Mouse (Mus musculus) stomach, embryonic 14.5 days (tissue): ENCODE data around the gene Tor2a. TPM values are rescaled to one million over a fixed set of nuclear protein-coding genes. Genes with fewer than 3 reads are reported as not detected.

Experiments
- ATAC-seq: fragments of 200-750 bp; cut with Nextera tagmentation; 2 replicates; pipeline ENCODE4 v1.8.0; 2017; ENCODE audit warnings: low read depth, moderate TSS enrichment; ENCODE audit not compliant: insufficient number of reproducible peaks, insufficient read depth, low FRiP score
- H3K27ac ChIP-seq: fragments of 300-500 bp; sonication (generic); 2 replicates; pipeline ENCODE4 v1.5.1; 2014; ENCODE audit warnings: mild to moderate bottlenecking, low read length, moderate library complexity, mixed read lengths
- H3K27me3 ChIP-seq: fragments of 300-500 bp; sonication (generic); 2 replicates; pipeline ENCODE4 v1.6.1; 2014; ENCODE audit warnings: low read length, control low read depth, mixed read lengths; ENCODE audit not compliant: control insufficient read depth, insufficient read depth
- H3K36me3 ChIP-seq: fragments of 300-500 bp; sonication (generic); 2 replicates; pipeline ENCODE4 v1.6.1; 2014; ENCODE audit warnings: mild to moderate bottlenecking, control low read depth, low read length, moderate library complexity, mixed read lengths; ENCODE audit not compliant: control insufficient read depth, insufficient read depth
- H3K4me1 ChIP-seq: fragments of 300-500 bp; sonication (generic); 2 replicates; pipeline ENCODE4 v1.6.1; 2014; ENCODE audit warnings: low read length, control low read depth, mixed read lengths; ENCODE audit not compliant: control insufficient read depth, insufficient read depth
- H3K4me2 ChIP-seq: fragments of 300-500 bp; sonication (generic); replicated peaks from 2 replicates; pipeline ENCODE4 v1.6.1; 2014; ENCODE audit warnings: low read depth, low read length, control low read depth
- H3K4me3 ChIP-seq: fragments of 300-500 bp; sonication (generic); 2 replicates; pipeline ENCODE4 v1.5.1; 2014; ENCODE audit warnings: low read depth, low read length, control low read depth
- H3K9ac ChIP-seq: fragments of 300-500 bp; sonication (generic); replicated peaks from 2 replicates; pipeline ENCODE4 v1.6.1; 2014; ENCODE audit warnings: low read depth, mild to moderate bottlenecking, control low read depth, low read length, moderate library complexity, mixed read lengths
- H3K9me3 ChIP-seq: fragments of 300-500 bp; sonication (generic); 2 replicates; pipeline ENCODE4 v1.6.1; 2016; ENCODE audit warnings: low read depth, low read length, control low read depth; ENCODE audit not compliant: control insufficient read depth
- WGBS: fragments of 180-500 bp; shearing (Covaris S2); extraction: QIAGEN DNeasy Blood & Tissue Kit; methylation state at CpG from one replicate; pipeline ENCODE4 v1.1.7; 2014; 5-methylcytosine and 5-hydroxymethylcytosine counted together
- polyA plus RNA-seq: library from polyadenylated mRNA; unstranded; fragments of >200 nt; fragmentation: Nextera tagmentation; extraction: Ambion mirVana; gene quantifications from 2 replicates; pipeline ENCODE4 v1.2.1, GENCODE M21; 2014

Tor2a gene
- 71.3 and 75.7 TPM in 2 replicates for polyA plus RNA-seq

DNA sequence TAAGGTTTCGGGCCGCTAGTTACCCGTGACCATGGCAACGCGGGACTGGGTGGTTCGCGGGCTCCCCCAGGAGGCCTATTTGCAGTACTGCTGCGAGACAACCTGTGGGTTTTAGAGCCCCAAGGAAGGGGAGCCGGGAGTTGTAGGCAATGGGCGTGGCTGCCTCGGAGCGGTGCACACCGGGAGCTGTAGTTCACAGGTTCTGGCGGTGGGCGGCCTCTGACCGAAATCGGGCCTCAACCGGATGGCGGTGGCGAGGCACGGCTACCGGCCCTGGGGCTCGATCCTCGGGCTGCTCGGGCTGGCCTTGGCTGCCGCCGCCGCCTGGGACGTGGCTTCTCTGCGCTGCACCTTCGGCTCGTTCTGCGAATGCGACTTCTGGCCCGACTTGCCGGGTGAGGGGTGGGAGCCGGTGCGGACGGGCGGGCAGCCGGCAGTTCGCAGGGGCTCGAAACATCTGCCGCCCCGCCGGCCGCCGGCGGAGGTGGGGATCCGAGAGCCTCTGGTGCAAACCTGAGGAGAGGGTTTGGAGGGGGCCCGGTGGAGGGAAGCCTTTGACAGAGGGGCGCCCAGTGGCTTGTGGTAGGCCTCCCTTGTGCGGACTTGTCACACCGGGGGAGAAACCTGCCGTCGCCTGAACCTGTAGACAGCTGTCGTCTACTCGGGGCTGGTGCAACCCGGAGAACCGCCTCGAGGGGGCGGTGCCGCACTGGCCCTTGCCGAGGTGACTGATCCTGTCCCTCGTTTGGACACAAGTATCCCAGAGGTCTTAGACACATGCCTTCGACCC lies at the start of gene Tor2a:
TSS of gene Tor2a (plus strand) at position 179 of the 790 bp plus-strand sequence.
- Histone ChIP-seq H3K4me3 (peak within 1 kb of the TSS; percentile 66), H3K4me2 (peak within 1 kb of the TSS; percentile 38), H3K27me3 (no peaks in the 10 kb centered on the region), H3K4me1 (0 out of 2 replicates have a peak, but pooled peaks cover 1% of the 10 kb centered on the region), H3K27ac (peak within 1 kb of the TSS; percentile 84), H3K9ac (peak within 1 kb of the TSS; percentile 45), H3K36me3 (peaks cover 18% of the 10 kb centered on the region), H3K9me3 (no peaks in the 10 kb centered on the region)
- under 1% methylated on average over 66 of the region's 66 CpGs for WGBS
- ATAC-seq, result peak; percentile 95

DNA sequence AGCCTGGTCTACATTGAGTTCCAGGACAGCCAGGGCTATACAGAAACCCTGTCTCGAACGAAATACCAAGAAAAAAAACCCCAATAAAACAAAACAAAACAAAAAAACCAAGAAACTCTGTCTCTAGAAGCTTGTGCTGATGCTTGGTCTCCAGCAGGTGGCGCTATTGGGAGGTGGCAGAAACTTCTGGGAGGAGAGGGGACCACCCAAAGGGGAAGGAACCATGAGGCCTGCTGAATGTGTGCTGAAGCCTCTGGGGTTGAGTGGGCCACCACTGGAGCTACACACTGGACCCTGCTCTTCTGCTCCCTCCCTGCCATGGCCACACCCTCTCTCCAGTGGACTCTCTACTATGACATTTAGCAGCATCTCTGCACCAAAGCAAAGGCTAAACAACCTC lies 48.4 kb upstream of the Tor2a start:
- H3K36me3 ChIP-seq, result peaks cover 53% of the 10 kb centered on the region
- H3K9ac ChIP-seq, result no peak overlapping the region
- H3K4me2 ChIP-seq, result no peak overlapping the region
- no peaks in the 10 kb centered on the region for H3K27me3 ChIP-seq
- WGBS, result 41% methylated on average over 3 of the region's 3 CpGs
- no peaks in the 10 kb centered on the region for H3K9me3 ChIP-seq
- no peak overlapping the region for H3K4me3 ChIP-seq
- H3K4me1 ChIP-seq, result peaks cover 6% of the 10 kb centered on the region
- no peak overlapping the region for H3K27ac ChIP-seq
- ATAC-seq, result no peak

DNA sequence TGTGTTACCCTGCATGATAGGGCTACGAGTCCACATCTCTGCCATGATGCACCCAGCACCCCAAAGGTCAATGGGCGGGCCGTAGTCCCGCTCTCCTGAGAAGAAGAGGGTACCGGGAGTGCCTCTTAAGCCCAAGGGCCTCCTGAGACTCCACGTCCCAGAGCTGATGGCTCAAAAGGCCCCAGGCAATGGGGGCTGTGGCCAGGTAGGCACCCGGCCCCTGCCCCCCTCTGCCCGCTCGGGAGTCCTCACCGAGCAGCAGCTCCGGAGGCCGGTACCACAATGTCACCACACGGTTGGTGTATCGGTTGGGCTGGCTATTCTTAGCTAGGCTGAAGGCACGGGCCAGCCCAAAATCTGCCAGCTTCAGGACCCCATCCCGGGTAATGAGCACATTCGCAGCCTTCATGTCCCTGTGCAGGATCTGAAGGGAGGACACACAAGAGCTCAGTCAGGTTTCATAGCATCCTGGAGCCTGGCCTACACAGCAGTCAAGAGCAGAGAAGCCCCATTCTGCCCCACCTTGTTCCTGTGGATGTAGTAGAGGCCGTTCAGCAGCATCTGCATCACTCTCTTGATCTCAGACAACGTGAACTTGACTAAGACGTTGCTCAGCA lies 47.4 kb upstream of the Tor2a start:
- Histone ChIP-seq H3K27me3 (no peaks in the 10 kb centered on the region), H3K9ac (no peak overlapping the region), H3K9me3 (no peaks in the 10 kb centered on the region), H3K4me2 (no peak overlapping the region), H3K36me3 (peaks cover 50% of the 10 kb centered on the region), H3K27ac (no peak overlapping the region), H3K4me3 (no peak overlapping the region), H3K4me1 (peaks cover 16% of the 10 kb centered on the region)
- WGBS, result 94% methylated on average over 20 of the region's 20 CpGs
- ATAC-seq, result no peak

DNA sequence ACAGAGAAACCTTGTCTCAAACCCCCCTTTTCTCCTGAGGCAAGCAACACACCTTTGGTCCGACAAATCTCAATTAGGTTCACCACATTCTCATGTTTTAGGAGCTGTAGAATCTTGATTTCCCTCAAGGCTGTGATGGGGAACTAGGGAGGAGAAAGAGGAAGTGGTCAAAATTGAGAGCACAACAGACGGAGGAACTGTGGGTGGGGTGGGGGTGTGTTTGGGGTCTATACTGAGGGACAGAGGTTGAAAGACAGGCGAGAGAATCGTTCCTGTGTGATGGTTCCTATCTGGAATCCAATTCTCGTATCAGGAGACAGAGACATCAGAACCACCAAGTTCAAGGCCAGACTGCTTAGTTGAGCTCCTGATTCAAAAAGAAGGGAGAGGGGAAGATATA lies 46.6 kb upstream of the Tor2a start:
- 83% methylated on average over 5 of the region's 5 CpGs for WGBS
- Histone ChIP-seq H3K4me3 (no peak overlapping the region), H3K27ac (no peak overlapping the region), H3K9me3 (no peaks in the 10 kb centered on the region), H3K27me3 (no peaks in the 10 kb centered on the region), H3K4me1 (peaks cover 18% of the 10 kb centered on the region), H3K36me3 (peaks cover 43% of the 10 kb centered on the region), H3K9ac (no peak overlapping the region), H3K4me2 (no peak overlapping the region)
- ATAC-seq, result no peak

DNA sequence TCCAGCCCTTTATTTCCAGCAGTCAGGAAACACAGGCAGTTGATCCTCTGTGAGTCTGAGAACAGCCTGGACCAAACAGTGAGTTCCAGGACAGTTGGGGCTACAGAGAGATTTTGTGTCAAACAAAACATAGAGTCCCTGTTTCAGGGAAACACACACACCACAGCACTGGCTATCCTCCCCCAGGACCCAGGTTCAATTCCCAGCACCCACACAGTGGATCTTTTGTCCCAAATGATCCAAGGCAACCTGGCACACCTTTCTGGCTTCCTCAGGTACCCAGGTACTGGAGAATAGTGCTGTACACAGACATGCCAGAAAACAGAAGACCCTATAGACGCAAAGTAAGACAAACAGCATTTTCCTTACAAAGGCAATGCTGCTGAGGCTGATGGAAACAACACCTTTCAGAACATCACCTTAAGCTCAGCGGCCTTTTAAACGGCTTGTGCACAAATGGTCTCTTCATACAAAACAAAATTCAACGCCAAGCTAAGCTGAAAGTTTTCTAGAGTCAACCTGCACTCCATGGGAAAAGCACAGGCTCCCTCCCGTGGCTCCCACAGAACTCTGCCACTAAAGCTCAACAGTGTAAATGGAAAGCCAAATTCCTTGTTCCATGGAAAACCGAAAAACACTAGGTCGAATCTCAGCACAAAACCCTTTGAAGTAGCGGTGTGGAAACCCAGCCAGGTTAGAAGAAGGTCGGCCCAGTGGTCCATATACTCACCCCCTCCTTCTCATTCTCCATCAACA lies 45.6 kb upstream of the Tor2a start:
- WGBS, result 25% methylated on average over 9 of the region's 9 CpGs
- no peaks in the 10 kb centered on the region for H3K27me3 ChIP-seq
- peak overlapping the region; percentile 80 for H3K4me3 ChIP-seq
- ATAC-seq, result no peak
- H3K36me3 ChIP-seq, result peaks cover 32% of the 10 kb centered on the region
- peak overlapping the region; percentile 98; the same call in 1 of the 2 replicates for H3K27ac ChIP-seq
- no peaks in the 10 kb centered on the region for H3K9me3 ChIP-seq
- H3K4me2 ChIP-seq, result peak overlapping the region; percentile 52
- H3K9ac ChIP-seq, result peak overlapping the region; percentile 72
- peaks cover 18% of the 10 kb centered on the region for H3K4me1 ChIP-seq

DNA sequence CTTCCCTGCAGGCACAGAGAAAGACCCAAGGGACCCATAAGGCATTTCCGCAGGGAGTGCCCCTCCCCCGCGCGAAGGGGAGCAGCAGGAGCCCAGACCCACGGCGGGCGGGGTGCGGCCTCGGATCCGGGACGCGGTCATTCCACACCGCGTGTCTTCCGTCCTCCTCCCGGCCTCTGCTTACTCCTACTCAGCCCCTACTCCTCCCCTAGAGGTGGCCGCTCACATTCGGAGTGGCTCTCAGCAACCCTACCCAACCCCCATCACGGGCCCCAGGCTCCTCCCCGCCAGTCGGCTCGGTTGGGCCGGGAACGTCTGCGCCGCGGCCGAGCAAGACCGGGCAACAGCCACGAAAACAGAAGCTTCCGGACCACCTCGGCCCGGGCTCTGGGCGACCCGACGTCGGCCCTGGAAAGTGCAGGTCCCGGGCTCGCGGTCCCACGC lies 44.9 kb upstream of the Tor2a start:
- Histone ChIP-seq H3K9ac (peak overlapping the region; percentile 72), H3K4me3 (peak overlapping the region; percentile 80), H3K36me3 (peaks cover 26% of the 10 kb centered on the region), H3K27ac (peak overlapping the region; percentile 98), H3K27me3 (no peaks in the 10 kb centered on the region), H3K4me1 (peaks cover 18% of the 10 kb centered on the region), H3K4me2 (peak overlapping the region; percentile 52), H3K9me3 (no peaks in the 10 kb centered on the region)
- 1% methylated on average over 41 of the region's 41 CpGs for WGBS
- ATAC-seq, result peak; percentile 59; the same call in 1 of the 2 replicates

DNA sequence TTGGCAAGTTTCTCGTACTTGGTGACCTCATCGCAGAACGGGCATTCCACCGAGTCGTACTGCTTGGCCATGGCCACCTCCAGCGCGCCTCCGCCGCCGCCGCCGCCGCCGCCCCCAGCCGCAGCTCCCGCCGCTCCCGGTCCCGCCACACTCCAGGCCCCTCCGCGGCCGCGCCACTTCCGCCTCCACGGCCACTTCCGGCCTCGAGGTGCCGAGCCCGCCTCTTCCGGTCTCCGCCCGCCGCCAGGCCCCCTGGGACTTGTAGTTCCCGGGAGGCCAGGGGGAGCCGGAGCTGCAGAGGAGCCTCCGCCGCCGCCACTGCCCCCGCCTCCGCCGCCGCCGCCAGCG lies 44.5 kb upstream of the Tor2a start:
- Histone ChIP-seq H3K27ac (peak overlapping the region; percentile 98), H3K36me3 (peaks cover 24% of the 10 kb centered on the region), H3K4me3 (peak overlapping the region; percentile 80), H3K9ac (peak overlapping the region; percentile 72), H3K4me1 (peaks cover 18% of the 10 kb centered on the region), H3K4me2 (peak overlapping the region; percentile 52), H3K9me3 (no peaks in the 10 kb centered on the region), H3K27me3 (no peaks in the 10 kb centered on the region)
- ATAC-seq, result peak; percentile 89
- under 1% methylated on average over 37 of the region's 44 CpGs for WGBS
